Mouse (Mus musculus): Measurements from ENCODE around the gene Fbxl8.

DNA sequence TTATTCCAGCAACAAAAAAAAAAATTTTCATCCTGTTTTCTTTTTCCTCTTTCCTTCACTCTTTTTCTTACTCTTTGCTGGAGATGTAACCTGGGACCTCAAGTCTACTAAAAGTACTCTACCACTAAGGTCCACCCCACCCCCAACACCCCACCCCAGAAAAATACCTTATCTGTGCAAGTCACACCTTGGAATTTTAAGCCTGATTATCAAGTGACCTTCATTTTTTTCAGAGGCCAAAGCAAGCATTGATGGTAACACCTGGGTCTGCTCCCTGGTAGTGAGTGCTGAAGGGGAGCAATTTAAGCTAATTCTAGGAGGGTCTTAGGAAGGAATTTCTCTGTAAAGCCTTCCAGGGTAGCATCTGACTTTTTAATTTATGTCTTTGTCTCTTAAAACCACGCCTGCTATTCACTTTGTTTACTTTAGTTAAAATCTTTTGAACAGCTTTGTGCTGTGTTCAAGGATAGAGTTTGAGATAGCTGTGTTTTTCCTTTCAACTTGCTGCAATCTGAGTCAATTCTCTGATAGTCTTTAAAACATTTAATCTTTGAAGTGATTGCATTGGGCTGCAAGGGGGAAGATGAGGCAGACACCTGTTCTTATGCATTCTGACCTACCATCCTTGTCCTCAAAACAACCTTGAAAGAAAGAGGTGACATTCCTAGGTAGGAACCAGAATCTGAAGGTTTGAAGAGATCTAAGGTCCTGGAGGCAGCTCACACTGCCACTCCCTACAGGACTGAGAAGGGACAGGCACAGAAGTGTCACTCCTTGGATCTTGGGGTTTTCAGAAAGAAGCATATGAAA is 31.1 kb upstream of the Fbxl8 start:
- no peak for TF ChIP-seq CTCF (IDR thresholded peaks at IDR 0.05)
- TF ChIP-seq EP300 (IDR thresholded peaks at IDR 0.05; ENCODE audit: insufficient read depth, low read depth, low read length) = no peak
